Mouse (Mus musculus): ENCODE results near the gene Immp2l. TPM values are rescaled to one million over a fixed set of nuclear protein-coding genes. Genes with fewer than 3 reads are reported as not detected.

Immp2l gene
- polyA plus RNA-seq, 1 experiment from 2014 or later, result 13.7 TPM

DNA sequence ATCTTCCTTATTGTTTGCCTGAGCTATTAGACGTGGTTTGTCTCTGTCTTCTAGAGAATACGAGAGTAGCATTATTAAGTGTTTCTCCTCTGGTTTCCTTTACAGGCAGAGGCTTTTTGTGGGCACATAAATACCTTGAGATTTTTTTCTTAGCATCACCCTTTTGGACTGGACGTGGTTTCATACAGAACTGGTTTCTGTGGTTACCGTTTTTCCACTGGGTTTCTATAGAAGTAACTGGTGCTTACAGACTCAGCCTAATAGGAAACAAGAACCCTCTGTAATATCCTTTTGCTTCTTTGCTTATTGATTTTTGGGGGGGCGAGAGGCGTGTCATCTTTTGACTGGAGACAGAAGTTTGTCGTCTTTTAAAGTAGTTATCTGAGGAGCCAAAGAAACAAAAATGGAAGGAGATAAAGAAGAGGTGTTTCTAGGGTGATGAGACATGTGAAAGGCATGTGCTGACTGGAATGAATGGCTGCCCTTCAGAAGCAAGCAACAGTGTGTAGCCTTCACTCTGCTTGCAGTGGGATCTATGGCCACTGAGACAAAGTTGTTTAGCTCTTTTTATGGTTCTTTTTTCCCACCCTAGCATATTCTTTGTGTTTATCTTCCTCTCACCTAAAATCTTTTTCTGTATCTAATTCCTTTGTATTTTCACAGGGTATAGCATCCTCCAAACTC, 307.2 kb downstream of the Immp2l start:
- WGBS, result 75% methylated on average over 7 of the region's 7 CpGs
- Histone ChIP-seq H3K4me2 (no peak overlapping the region), H3K4me1 (no peaks in the 10 kb centered on the region), H3K4me3 (no peak overlapping the region), H3K27me3 (no peaks in the 10 kb centered on the region), H3K9me3 (no peaks in the 10 kb centered on the region), H3K36me3 (no peaks in the 10 kb centered on the region), H3K9ac (no peak overlapping the region), H3K27ac (no peak overlapping the region)
- no peak for ATAC-seq (ENCODE audit: insufficient number of reproducible peaks, low FRiP score, low TSS enrichment, low read depth)

DNA sequence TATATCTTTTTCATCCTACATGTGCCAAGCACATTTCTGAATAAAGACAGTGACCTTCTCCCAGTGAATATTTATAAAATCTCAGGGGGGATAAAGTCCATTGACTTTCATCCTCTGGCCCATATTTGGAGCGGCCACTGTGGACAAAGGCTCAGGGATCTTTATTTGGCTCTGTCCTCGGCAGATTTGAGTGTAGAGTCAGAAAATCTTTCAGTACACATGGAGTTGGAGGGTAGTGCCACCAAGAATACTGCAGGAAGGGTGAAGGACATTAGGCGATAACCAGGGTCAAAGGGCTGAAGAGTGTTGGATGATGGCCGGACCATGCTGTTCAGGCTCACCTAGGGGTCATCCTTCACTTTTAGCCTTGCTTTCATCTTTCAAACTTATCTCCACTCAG, 321.7 kb downstream of the Immp2l start:
- 86% methylated on average over 4 of the region's 4 CpGs for WGBS
- no peaks in the 10 kb centered on the region for H3K27me3 ChIP-seq

DNA sequence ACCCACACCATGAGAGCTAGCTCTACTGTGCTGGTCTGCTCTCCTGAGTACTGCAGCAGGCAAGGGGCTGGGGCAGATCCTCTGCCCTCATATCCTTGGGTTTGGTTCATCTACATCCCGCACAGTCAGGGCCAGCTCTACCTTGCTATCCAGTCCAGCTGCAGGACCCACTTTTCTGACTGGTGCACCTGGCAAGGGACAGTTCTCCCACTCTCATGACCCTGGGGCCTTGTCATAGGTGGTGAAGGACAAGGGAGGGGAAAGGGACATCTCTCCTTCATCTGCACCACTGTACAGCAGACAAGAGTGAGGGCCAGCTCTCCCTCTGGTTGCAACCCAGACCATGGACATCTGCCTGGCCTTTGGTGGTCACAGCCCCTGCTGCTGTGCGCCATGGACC, 323.6 kb downstream of the Immp2l start:
- WGBS, result 93% methylated on average over 2 of the region's 2 CpGs
- Histone ChIP-seq H3K4me1 (no peaks in the 10 kb centered on the region), H3K36me3 (no peaks in the 10 kb centered on the region), H3K27ac (no peak overlapping the region), H3K27me3 (no peaks in the 10 kb centered on the region), H3K9me3 (no peaks in the 10 kb centered on the region), H3K4me2 (no peak overlapping the region), H3K4me3 (no peak overlapping the region), H3K9ac (no peak overlapping the region)
- no peak for ATAC-seq (ENCODE audit: insufficient number of reproducible peaks, low FRiP score, low TSS enrichment, low read depth)

More for the DNA sequence above, 321.7 kb downstream of the Immp2l start:
- ATAC-seq (ENCODE audit: insufficient number of reproducible peaks, low FRiP score, low TSS enrichment, low read depth), result no peak
- no peaks in the 10 kb centered on the region for H3K36me3 ChIP-seq
- H3K9ac ChIP-seq, result no peak overlapping the region
- H3K9me3 ChIP-seq, result no peaks in the 10 kb centered on the region
- no peak overlapping the region for H3K27ac ChIP-seq
- H3K4me1 ChIP-seq, result no peaks in the 10 kb centered on the region
- no peak overlapping the region for H3K4me3 ChIP-seq
- no peak overlapping the region for H3K4me2 ChIP-seq

DNA sequence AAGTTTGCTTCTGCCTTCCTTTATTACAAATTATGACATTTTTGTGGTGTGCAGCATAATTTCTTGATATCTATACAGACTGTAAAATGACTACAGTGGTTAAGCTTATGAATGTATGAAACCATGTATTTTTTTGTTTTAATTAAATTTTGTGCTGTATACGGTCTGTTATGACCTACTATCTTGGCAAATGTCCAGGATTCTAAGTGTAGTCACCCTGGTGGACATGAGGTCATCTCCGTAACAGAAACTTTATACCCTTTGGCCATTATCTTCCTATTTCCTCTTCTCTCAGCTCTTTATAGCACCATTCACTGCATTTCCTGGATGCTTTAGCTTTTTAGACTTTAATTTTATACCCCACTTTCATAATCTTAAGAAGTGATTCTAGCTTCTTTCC, 325.5 kb downstream of the Immp2l start:
- Histone ChIP-seq H3K27ac (no peak overlapping the region), H3K9me3 (no peaks in the 10 kb centered on the region), H3K4me1 (no peaks in the 10 kb centered on the region), H3K4me3 (no peak overlapping the region), H3K4me2 (no peak overlapping the region), H3K27me3 (no peaks in the 10 kb centered on the region), H3K9ac (no peak overlapping the region), H3K36me3 (no peaks in the 10 kb centered on the region)
- ATAC-seq (ENCODE audit: insufficient number of reproducible peaks, low FRiP score, low TSS enrichment, low read depth), result no peak
- 50% methylated on average over 2 of the region's 2 CpGs for whole genome bisulfite sequencing

DNA sequence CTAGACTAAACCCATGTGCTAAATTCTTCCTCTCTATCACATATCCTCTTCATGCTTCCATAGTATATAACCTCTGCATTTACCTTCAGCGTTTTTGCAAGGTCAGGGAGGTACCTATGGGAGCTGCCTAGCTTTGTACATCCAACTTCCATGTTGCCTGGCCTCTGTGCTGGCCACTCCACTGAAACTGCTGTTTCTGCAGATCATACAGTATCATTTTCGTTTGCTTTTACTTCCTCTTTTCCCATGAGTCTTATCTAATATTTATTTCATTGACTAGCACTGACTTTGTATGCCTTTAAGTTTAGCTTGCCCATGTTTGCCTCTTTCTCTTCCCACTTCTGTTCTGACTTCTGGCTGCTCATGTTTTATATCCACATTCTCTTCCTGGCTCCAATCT, 325.9 kb downstream of the Immp2l start:
- H3K9me3 ChIP-seq, result no peaks in the 10 kb centered on the region
- H3K9ac ChIP-seq, result no peak overlapping the region
- H3K27ac ChIP-seq, result no peak overlapping the region
- 59% methylated on average over 2 of the region's 2 CpGs for WGBS
- H3K4me1 ChIP-seq, result no peaks in the 10 kb centered on the region
- H3K4me3 ChIP-seq, result no peak overlapping the region
- no peaks in the 10 kb centered on the region for H3K36me3 ChIP-seq
- no peak overlapping the region for H3K4me2 ChIP-seq
- H3K27me3 ChIP-seq, result no peaks in the 10 kb centered on the region
- ATAC-seq (ENCODE audit: insufficient number of reproducible peaks, low FRiP score, low TSS enrichment, low read depth), result no peak

DNA sequence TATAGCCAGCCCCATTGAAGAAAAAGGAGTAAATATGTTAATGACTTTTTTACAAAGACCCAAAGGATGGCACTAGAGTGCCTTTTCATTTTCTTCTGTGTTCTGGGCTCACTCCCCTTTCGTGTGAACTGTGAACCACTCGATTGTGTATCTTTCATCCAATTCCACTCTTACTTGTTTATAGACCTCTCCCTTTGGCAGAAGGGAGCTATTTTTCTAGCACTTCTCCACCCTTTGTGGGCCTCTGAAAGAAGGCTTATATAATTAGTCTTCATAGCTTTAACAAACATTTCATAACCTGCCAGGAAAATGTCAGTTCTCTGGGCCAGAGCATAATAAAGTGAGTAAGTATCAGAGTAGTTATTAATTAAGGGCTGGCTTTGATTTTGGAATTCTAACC, 327.4 kb downstream of the Immp2l start:
- Histone ChIP-seq H3K4me2 (no peak overlapping the region), H3K27ac (no peak overlapping the region), H3K27me3 (no peaks in the 10 kb centered on the region), H3K9me3 (no peaks in the 10 kb centered on the region), H3K36me3 (no peaks in the 10 kb centered on the region), H3K9ac (no peak overlapping the region), H3K4me3 (no peak overlapping the region), H3K4me1 (no peaks in the 10 kb centered on the region)
- 58% methylated on average over 2 of the region's 2 CpGs for WGBS
- no peak for ATAC-seq (ENCODE audit: insufficient number of reproducible peaks, low FRiP score, low TSS enrichment, low read depth)

DNA sequence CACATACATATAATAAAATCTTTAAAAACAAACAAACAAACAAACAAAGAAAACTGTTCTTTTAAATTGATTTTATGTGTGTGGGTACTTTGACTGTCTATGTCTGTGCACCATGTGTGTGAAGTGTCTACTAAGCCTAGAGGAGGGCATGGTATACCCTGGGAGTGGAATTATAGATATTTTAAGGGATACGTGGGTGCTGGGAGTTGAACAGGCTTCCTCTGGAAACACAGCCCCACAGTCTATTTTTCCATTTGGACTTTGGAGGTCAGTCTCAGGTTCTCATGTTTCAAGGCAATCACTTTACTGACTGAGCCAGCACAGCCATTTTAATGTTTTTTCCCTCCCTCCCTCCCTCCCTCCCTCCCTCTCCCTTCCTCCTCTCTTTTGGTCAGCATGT, 331.0 kb downstream of the Immp2l start:
- Histone ChIP-seq H3K9me3 (no peaks in the 10 kb centered on the region), H3K27me3 (no peaks in the 10 kb centered on the region), H3K9ac (no peak overlapping the region), H3K4me2 (no peak overlapping the region), H3K36me3 (no peaks in the 10 kb centered on the region), H3K4me1 (no peaks in the 10 kb centered on the region), H3K27ac (no peak overlapping the region), H3K4me3 (no peak overlapping the region)
- ATAC-seq (ENCODE audit: insufficient number of reproducible peaks, low FRiP score, low TSS enrichment, low read depth), result no peak
- WGBS, result 10% methylated on average over 1 of the region's 1 CpGs

DNA sequence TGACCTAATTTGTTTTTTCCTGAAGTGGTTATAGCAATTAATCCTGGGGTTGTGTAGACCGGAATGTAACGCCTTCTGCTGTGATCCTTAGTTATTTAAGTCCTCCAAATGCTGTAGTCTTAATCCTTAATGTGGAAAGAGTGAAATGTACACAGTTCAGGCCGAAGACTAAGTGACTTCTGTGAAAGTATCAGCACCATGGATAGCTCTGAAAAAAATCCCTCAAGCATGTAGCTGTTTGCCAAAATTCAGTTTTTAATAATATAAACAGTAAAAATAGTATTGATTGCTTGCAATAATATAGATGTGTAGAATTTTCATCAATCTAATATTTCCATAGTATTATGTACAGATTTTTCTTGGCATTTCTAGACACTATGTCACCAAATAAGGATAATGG, 332.1 kb downstream of the Immp2l start:
- ATAC-seq (ENCODE audit: insufficient number of reproducible peaks, low FRiP score, low TSS enrichment, low read depth), result no peak
- H3K9ac ChIP-seq, result no peak overlapping the region
- no peak overlapping the region for H3K4me3 ChIP-seq
- no peak overlapping the region for H3K27ac ChIP-seq
- 30% methylated on average over 3 of the region's 3 CpGs for WGBS
- H3K36me3 ChIP-seq, result no peaks in the 10 kb centered on the region
- H3K9me3 ChIP-seq, result no peaks in the 10 kb centered on the region
- no peak overlapping the region for H3K4me2 ChIP-seq
- no peaks in the 10 kb centered on the region for H3K4me1 ChIP-seq
- H3K27me3 ChIP-seq, result no peaks in the 10 kb centered on the region

DNA sequence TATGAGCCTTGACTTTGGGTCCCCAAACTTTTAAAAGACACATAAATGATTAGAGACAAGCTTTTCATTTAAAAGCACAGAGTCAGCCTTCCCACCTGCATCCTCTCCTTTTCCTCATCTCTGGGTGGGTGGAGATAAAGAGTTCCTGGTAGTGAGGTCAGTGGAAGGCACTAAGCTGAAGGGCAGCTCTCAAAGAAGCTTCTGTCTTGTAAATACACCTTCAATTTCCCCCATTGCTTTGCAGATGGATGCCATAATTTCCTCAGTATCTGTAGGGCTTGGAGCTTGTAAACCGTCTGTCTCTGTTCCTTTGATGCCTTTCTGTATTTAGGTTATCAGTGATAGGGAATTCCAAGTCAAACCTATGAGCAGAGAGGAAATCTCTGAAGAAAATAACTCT, 362.8 kb downstream of the Immp2l start:
- Histone ChIP-seq H3K4me2 (no peak overlapping the region), H3K9ac (no peak overlapping the region), H3K36me3 (no peaks in the 10 kb centered on the region), H3K4me3 (no peak overlapping the region), H3K4me1 (peaks cover 4% of the 10 kb centered on the region; the same call in 1 of the 2 replicates), H3K9me3 (no peaks in the 10 kb centered on the region), H3K27ac (no peak overlapping the region), H3K27me3 (no peaks in the 10 kb centered on the region)
- WGBS, result 64% methylated on average over 1 of the region's 1 CpGs
- no peak for ATAC-seq (ENCODE audit: insufficient number of reproducible peaks, low FRiP score, low TSS enrichment, low read depth)

- no peaks in the 10 kb centered on the region for H3K4me1 ChIP-seq
Observed at GRCm38 (mm10) chr12:41394231-41394630, 370.3 kb downstream of the Immp2l start.

GRCm38 (mm10) chr12:41401136-41401535, 377.2 kb downstream of the Immp2l start:
- H3K27me3 ChIP-seq, result no peaks in the 10 kb centered on the region
- no peaks in the 10 kb centered on the region for H3K4me1 ChIP-seq
- ATAC-seq (ENCODE audit: insufficient number of reproducible peaks, low FRiP score, low TSS enrichment, low read depth), result no peak
- no peak overlapping the region for H3K4me3 ChIP-seq
- 42% methylated on average over 1 of the region's 1 CpGs for WGBS
- H3K36me3 ChIP-seq, result no peaks in the 10 kb centered on the region
- H3K4me2 ChIP-seq, result no peak overlapping the region
- no peaks in the 10 kb centered on the region for H3K9me3 ChIP-seq
- H3K9ac ChIP-seq, result no peak overlapping the region
- H3K27ac ChIP-seq, result no peak overlapping the region

More at GRCm38 (mm10) chr12:41394231-41394630, 370.3 kb downstream of the Immp2l start:
- Histone ChIP-seq H3K27me3 (no peaks in the 10 kb centered on the region), H3K36me3 (no peaks in the 10 kb centered on the region), H3K27ac (no peak overlapping the region), H3K9me3 (no peaks in the 10 kb centered on the region), H3K4me3 (no peak overlapping the region), H3K4me2 (no peak overlapping the region), H3K9ac (no peak overlapping the region)
- no peak for ATAC-seq (ENCODE audit: insufficient number of reproducible peaks, low FRiP score, low TSS enrichment, low read depth)

GRCm38 (mm10) chr12:41401923-41402322, 378.0 kb downstream of the Immp2l start:
- H3K27ac ChIP-seq, result no peak overlapping the region
- ATAC-seq (ENCODE audit: insufficient number of reproducible peaks, low FRiP score, low TSS enrichment, low read depth), result no peak

DNA sequence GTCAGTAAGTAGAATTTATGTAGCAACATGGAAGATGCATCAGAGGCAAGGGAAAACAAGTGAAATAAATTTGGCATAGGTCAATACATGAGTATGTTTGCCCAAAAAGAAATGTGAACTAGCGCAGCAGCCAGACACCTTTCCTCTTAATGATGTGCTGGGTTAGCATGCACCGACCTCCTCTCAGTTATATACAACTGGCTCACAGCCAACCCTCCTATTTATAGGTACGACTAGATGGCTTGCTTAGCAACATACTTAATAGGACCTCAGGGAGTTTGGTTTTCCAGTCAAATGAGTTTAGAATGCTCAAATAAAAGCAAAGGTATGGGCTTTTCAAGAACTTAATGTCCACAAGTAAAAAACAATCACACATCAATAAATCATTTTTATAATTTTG, 385.5 kb downstream of the Immp2l start:
- H3K9ac ChIP-seq, result no peak overlapping the region
- no peak overlapping the region for H3K4me3 ChIP-seq
- H3K9me3 ChIP-seq, result no peaks in the 10 kb centered on the region
- no peaks in the 10 kb centered on the region for H3K4me1 ChIP-seq
- no peak overlapping the region for H3K4me2 ChIP-seq
- ATAC-seq (ENCODE audit: insufficient number of reproducible peaks, low FRiP score, low TSS enrichment, low read depth), result no peak
- H3K27ac ChIP-seq, result no peak overlapping the region
- no peaks in the 10 kb centered on the region for H3K27me3 ChIP-seq
- no peaks in the 10 kb centered on the region for H3K36me3 ChIP-seq
- 9% methylated on average over 3 of the region's 3 CpGs for WGBS

More at GRCm38 (mm10) chr12:41401923-41402322, 378.0 kb downstream of the Immp2l start:
- no peak overlapping the region for H3K4me2 ChIP-seq
- no peaks in the 10 kb centered on the region for H3K4me1 ChIP-seq
- H3K36me3 ChIP-seq, result no peaks in the 10 kb centered on the region
- H3K9ac ChIP-seq, result no peak overlapping the region
- H3K9me3 ChIP-seq, result no peaks in the 10 kb centered on the region
- whole genome bisulfite sequencing, result 46% methylated on average over 3 of the region's 3 CpGs
- no peaks in the 10 kb centered on the region for H3K27me3 ChIP-seq
- H3K4me3 ChIP-seq, result no peak overlapping the region
